In genomic region chr8:63529763-63530558, GRCm38 (mm10) we compare ENCODE assay signal across 22 mouse cellular contexts.
DNase-seq lines count a peak whose midpoint lies in the region; ATAC-seq and TF ChIP-seq lines count a peak whose summit lies in the region.
"Had no signal": no experiment of that assay in that cellular context is flagged by ENCODE, and none has a peak within 500 bp of the region (broad histone marks: within the 10 kb centered on the region; RNA-seq: fewer than 3 reads in every experiment).

No protein-coding gene starts in this region.

- TF ChIP-seq CTCF in midbrain, postnatal 0 days (IDR thresholded peaks at IDR 0.05): no peak

- no peaks in the 10 kb centered on the region for H3K4me1 ChIP-seq in embryonic facial prominence, embryonic 11.5 days (ENCODE audit: control insufficient read depth, insufficient read depth, low read length)
- no peaks in the 10 kb centered on the region for H3K4me1 ChIP-seq in embryonic facial prominence, embryonic 10.5 days
- H3K4me1 ChIP-seq in hindbrain, embryonic 10.5 days (replicated peaks): peaks cover 8% of the 10 kb centered on the region; the same call in 1 of the 2 replicates
- no peaks in the 10 kb centered on the region; the same call in 1 of the 2 replicates for H3K4me1 ChIP-seq in hindbrain, embryonic 16.5 days (ENCODE audit: control insufficient read depth, insufficient read depth, low read depth, low read length)
- H3K4me1 ChIP-seq in midbrain, postnatal 0 days (ENCODE audit: insufficient read depth, low read length): no peaks in the 10 kb centered on the region
- H3K4me1 ChIP-seq: limb, embryonic 13.5 days; liver, embryonic 12.5 days had no signal

- DNase-seq in embryonic facial prominence, embryonic 11.5 days (ENCODE audit: low spot score): peak; percentile 0
- DNase-seq in embryonic facial prominence, embryonic 10.5 days (ENCODE audit: low spot score): no peak
- DNase-seq in hindbrain, embryonic 10.5 days (ENCODE audit: low spot score): peak; percentile 3
- peak; percentile 64 for DNase-seq in midbrain, postnatal 0 days (ENCODE audit: low spot score)
- DNase-seq in heart, adult 8-10 months (ENCODE audit: low spot score): no peak
- no peak for DNase-seq in layer of hippocampus, adult 9-11 months
- DNase-seq: cerebellum, adult 11-12 months; forebrain, postnatal 0 days; gastrocnemius, postnatal 25 days; heart, adult 2 months; heart, postnatal 36 days; kidney, adult 9 months; kidney, postnatal 25 days; lung, adult 18-20 months; lung, postnatal 10 days; thymus, adult 2 months; thymus, postnatal 4 days had no signal

- H3K9me3 ChIP-seq in embryonic facial prominence, embryonic 11.5 days (replicated peaks; ENCODE audit: control insufficient read depth, low read length): no peaks in the 10 kb centered on the region
- H3K9me3 ChIP-seq in embryonic facial prominence, embryonic 10.5 days: no peaks in the 10 kb centered on the region
- no peaks in the 10 kb centered on the region for H3K9me3 ChIP-seq in hindbrain, embryonic 10.5 days
- no peaks in the 10 kb centered on the region for H3K9me3 ChIP-seq in hindbrain, embryonic 16.5 days (ENCODE audit: control insufficient read depth, low read length)
- H3K9me3 ChIP-seq in midbrain, postnatal 0 days (ENCODE audit: low read length): no peaks in the 10 kb centered on the region
- H3K9me3 ChIP-seq: limb, embryonic 13.5 days; liver, embryonic 12.5 days had no signal

- H3K4me3 ChIP-seq in embryonic facial prominence, embryonic 11.5 days (ENCODE audit: low read depth, low read length): no peak overlapping the region
- no peak overlapping the region for H3K4me3 ChIP-seq in embryonic facial prominence, embryonic 10.5 days
- no peak overlapping the region for H3K4me3 ChIP-seq in hindbrain, embryonic 10.5 days
- H3K4me3 ChIP-seq in hindbrain, embryonic 16.5 days (ENCODE audit: low read length): no peak overlapping the region
- no peak overlapping the region for H3K4me3 ChIP-seq in midbrain, postnatal 0 days (ENCODE audit: low read depth, low read length)
- H3K4me3 ChIP-seq: heart, adult 2 months; layer of hippocampus, adult 2 months; limb, embryonic 13.5 days; liver, embryonic 12.5 days had no signal

- no peak for ATAC-seq in embryonic facial prominence, embryonic 11.5 days (replicated peaks; ENCODE audit: insufficient number of reproducible peaks, low FRiP score, low TSS enrichment, low read depth)
- peak; percentile 76 for ATAC-seq in hindbrain, embryonic 16.5 days
- no peak for ATAC-seq in midbrain, postnatal 0 days (ENCODE audit: low FRiP score)
- ATAC-seq: forebrain, postnatal 0 days; liver, embryonic 12.5 days had no signal

- no peaks in the 10 kb centered on the region for H3K27me3 ChIP-seq in embryonic facial prominence, embryonic 11.5 days (ENCODE audit: control insufficient read depth, insufficient read depth, low read length)
- no peaks in the 10 kb centered on the region for H3K27me3 ChIP-seq in embryonic facial prominence, embryonic 10.5 days (replicated peaks; ENCODE audit: low read depth, poor library complexity, severe bottlenecking)
- no peaks in the 10 kb centered on the region for H3K27me3 ChIP-seq in hindbrain, embryonic 10.5 days (ENCODE audit: insufficient read depth, poor library complexity, severe bottlenecking)
- no peaks in the 10 kb centered on the region for H3K27me3 ChIP-seq in hindbrain, embryonic 16.5 days (replicated peaks; ENCODE audit: control insufficient read depth, insufficient read depth, low read length)
- no peaks in the 10 kb centered on the region for H3K27me3 ChIP-seq in midbrain, postnatal 0 days (ENCODE audit: insufficient read depth, low read length)
- H3K27me3 ChIP-seq: limb, embryonic 13.5 days; liver, embryonic 12.5 days had no signal

- H3K4me2 ChIP-seq in embryonic facial prominence, embryonic 11.5 days (ENCODE audit: low read depth, low read length): no peak overlapping the region
- H3K4me2 ChIP-seq in hindbrain, embryonic 16.5 days (ENCODE audit: low read length): no peak overlapping the region
- no peak overlapping the region for H3K4me2 ChIP-seq in midbrain, postnatal 0 days (ENCODE audit: low read depth, low read length, poor library complexity, severe bottlenecking)
- H3K4me2 ChIP-seq: limb, embryonic 13.5 days; liver, embryonic 12.5 days had no signal

- WGBS in embryonic facial prominence, embryonic 11.5 days: 70% methylated on average over 6 of the region's 6 CpGs
- WGBS in embryonic facial prominence, embryonic 10.5 days: 76% methylated on average over 6 of the region's 6 CpGs
- 57% methylated on average over 6 of the region's 6 CpGs for WGBS in hindbrain, embryonic 10.5 days
- WGBS in hindbrain, embryonic 16.5 days: 58% methylated on average over 6 of the region's 6 CpGs
- WGBS in midbrain, postnatal 0 days: 34% methylated on average over 6 of the region's 6 CpGs

- no peak overlapping the region for H3K27ac ChIP-seq in embryonic facial prominence, embryonic 11.5 days (replicated peaks; ENCODE audit: low read depth, low read length)
- no peak overlapping the region for H3K27ac ChIP-seq in embryonic facial prominence, embryonic 10.5 days (replicated peaks)
- no peak overlapping the region for H3K27ac ChIP-seq in hindbrain, embryonic 10.5 days
- no peak overlapping the region for H3K27ac ChIP-seq in hindbrain, embryonic 16.5 days (ENCODE audit: low read depth, low read length)
- H3K27ac ChIP-seq in midbrain, postnatal 0 days (ENCODE audit: low read depth, low read length): no peak overlapping the region
- H3K27ac ChIP-seq: heart, adult 2 months; layer of hippocampus, adult 2 months; limb, embryonic 13.5 days; liver, embryonic 12.5 days; stomach, postnatal 0 days had no signal

- H3K36me3 ChIP-seq in embryonic facial prominence, embryonic 11.5 days (replicated peaks; ENCODE audit: control insufficient read depth, insufficient read depth, low read depth, low read length): no peaks in the 10 kb centered on the region
- no peaks in the 10 kb centered on the region for H3K36me3 ChIP-seq in embryonic facial prominence, embryonic 10.5 days (replicated peaks)
- H3K36me3 ChIP-seq in hindbrain, embryonic 10.5 days: no peaks in the 10 kb centered on the region
- no peaks in the 10 kb centered on the region for H3K36me3 ChIP-seq in hindbrain, embryonic 16.5 days (ENCODE audit: control insufficient read depth, insufficient read depth, low read length)
- H3K36me3 ChIP-seq in midbrain, postnatal 0 days (ENCODE audit: insufficient read depth, low read length): no peaks in the 10 kb centered on the region
- H3K36me3 ChIP-seq: limb, embryonic 13.5 days; liver, embryonic 12.5 days had no signal

- no peak overlapping the region for H3K9ac ChIP-seq in embryonic facial prominence, embryonic 11.5 days (replicated peaks; ENCODE audit: low read length)
- no peak overlapping the region for H3K9ac ChIP-seq in hindbrain, embryonic 16.5 days (ENCODE audit: low read depth, low read length)
- no peak overlapping the region for H3K9ac ChIP-seq in midbrain, postnatal 0 days (replicated peaks; ENCODE audit: low read length, poor library complexity, severe bottlenecking)
- H3K9ac ChIP-seq: forebrain, postnatal 0 days; limb, embryonic 13.5 days; liver, embryonic 12.5 days had no signal

Comparison
In these comparisons a context has a peak if more than half of its experiments do, and no peak if none do; other contexts are left out.
1. DNase-seq: peak in embryonic facial prominence, embryonic 11.5 days (single experiment), hindbrain, embryonic 10.5 days (single experiment) and midbrain, postnatal 0 days (single experiment); none in embryonic facial prominence, embryonic 10.5 days (single experiment), heart, adult 8-10 months (single experiment) and layer of hippocampus, adult 9-11 months (single experiment).